Mouse (Mus musculus): Measurements from ENCODE around the gene Gramd1b.

The Gramd1b gene

GRCm38 (mm10) chr9:40311813-40312212 lies 219.4 kb downstream of the Gramd1b start:
- DNase-seq (ENCODE audit: low read depth, low spot score) = no peak

GRCm38 (mm10) chr9:40309876-40310275 lies 221.3 kb downstream of the Gramd1b start:
- DNase-seq (ENCODE audit: low read depth, low spot score) = no peak

- DNase-seq (ENCODE audit: low read depth, low spot score) = no peak
Observed at GRCm38 (mm10) chr9:40307311-40307710, 223.9 kb downstream of the Gramd1b start.

GRCm38 (mm10) chr9:40304243-40304642 lies 226.9 kb downstream of the Gramd1b start:
- no peak for DNase-seq (ENCODE audit: low read depth, low spot score)

- DNase-seq (ENCODE audit: low read depth, low spot score) = no peak
Observed at GRCm38 (mm10) chr9:40302375-40302774, 228.8 kb downstream of the Gramd1b start.

- DNase-seq (ENCODE audit: low read depth, low spot score) = no peak
Observed at GRCm38 (mm10) chr9:40301475-40301874, 229.7 kb downstream of the Gramd1b start.

- no peak for DNase-seq (ENCODE audit: low read depth, low spot score)
Observed at GRCm38 (mm10) chr9:40300018-40300989, 230.9 kb downstream of the Gramd1b start.

- DNase-seq (ENCODE audit: low read depth, low spot score) = no peak
Observed at GRCm38 (mm10) chr9:40299323-40299722, 231.9 kb downstream of the Gramd1b start.

GRCm38 (mm10) chr9:40297969-40298368 lies 233.2 kb downstream of the Gramd1b start:
- no peak for DNase-seq (ENCODE audit: low read depth, low spot score)

- no peak for DNase-seq (ENCODE audit: low read depth, low spot score)
Observed at GRCm38 (mm10) chr9:40296251-40296650, 234.9 kb downstream of the Gramd1b start.

- no peak for DNase-seq (ENCODE audit: low read depth, low spot score)
Observed at GRCm38 (mm10) chr9:40294866-40295265, 236.3 kb downstream of the Gramd1b start.

GRCm38 (mm10) chr9:40294210-40294609 lies 237.0 kb downstream of the Gramd1b start:
- DNase-seq (ENCODE audit: low read depth, low spot score) = no peak

- no peak for DNase-seq (ENCODE audit: low read depth, low spot score)
Observed at GRCm38 (mm10) chr9:40293740-40294139, 237.4 kb downstream of the Gramd1b start.

- no peak for DNase-seq (ENCODE audit: low read depth, low spot score)
Observed at GRCm38 (mm10) chr9:40293286-40293685, 237.9 kb downstream of the Gramd1b start.

GRCm38 (mm10) chr9:40292475-40292874 lies 238.7 kb downstream of the Gramd1b start:
- DNase-seq (ENCODE audit: low read depth, low spot score) = no peak

- DNase-seq (ENCODE audit: low read depth, low spot score) = no peak
Observed at GRCm38 (mm10) chr9:40282968-40283367, 248.2 kb downstream of the Gramd1b start.

- DNase-seq (ENCODE audit: low read depth, low spot score) = no peak
Observed at GRCm38 (mm10) chr9:40279438-40279837, 251.7 kb downstream of the Gramd1b start.

GRCm38 (mm10) chr9:40277671-40278070 lies 253.5 kb downstream of the Gramd1b start:
- no peak for DNase-seq (ENCODE audit: low read depth, low spot score)

- DNase-seq (ENCODE audit: low read depth, low spot score) = no peak
Observed at GRCm38 (mm10) chr9:40275904-40276303, 255.3 kb downstream of the Gramd1b start.

- DNase-seq (ENCODE audit: low read depth, low spot score) = no peak
Observed at GRCm38 (mm10) chr9:40272822-40273221, 258.4 kb downstream of the Gramd1b start.

GRCm38 (mm10) chr9:40271075-40271474 lies 260.1 kb downstream of the Gramd1b start:
- no peak for DNase-seq (ENCODE audit: low read depth, low spot score)

- DNase-seq (ENCODE audit: low read depth, low spot score) = no peak
Observed at GRCm38 (mm10) chr9:40269880-40270279, 261.3 kb downstream of the Gramd1b start.
